Mouse (Mus musculus) heart, adult 11 months (tissue): ENCODE measurements around the gene Cyp1a1.

ENCODE experiments used
- DNase-seq: peaks from one replicate; pipeline ENCODE4 v3.0.0; 2022

Cyp1a1 gene

GRCm38 (mm10) chr9:57656631-57657350 is 30.9 kb upstream of the Cyp1a1 start:
- peak; percentile 96 for DNase-seq

GRCm38 (mm10) chr9:57657843-57658242 is 29.9 kb upstream of the Cyp1a1 start:
- DNase-seq: peak; percentile 81

- peak; percentile 89 for DNase-seq
Observed at GRCm38 (mm10) chr9:57658970-57659369, 28.8 kb upstream of the Cyp1a1 start.

GRCm38 (mm10) chr9:57659774-57660173 is 28.0 kb upstream of the Cyp1a1 start:
- DNase-seq: peak; percentile 96

GRCm38 (mm10) chr9:57660501-57660900 is 27.2 kb upstream of the Cyp1a1 start:
- DNase-seq: peak; percentile 86

- DNase-seq: peak; percentile 82
Observed at GRCm38 (mm10) chr9:57661552-57661951, 26.2 kb upstream of the Cyp1a1 start.

- peak; percentile 54 for DNase-seq
Observed at GRCm38 (mm10) chr9:57664616-57665015, 23.1 kb upstream of the Cyp1a1 start.

- DNase-seq: peak; percentile 86
Observed at GRCm38 (mm10) chr9:57666536-57666935, 21.2 kb upstream of the Cyp1a1 start.

GRCm38 (mm10) chr9:57667136-57667535 is 20.6 kb upstream of the Cyp1a1 start:
- peak; percentile 69 for DNase-seq

- peak; percentile 96 for DNase-seq
Observed at GRCm38 (mm10) chr9:57667817-57668216, 19.9 kb upstream of the Cyp1a1 start.

GRCm38 (mm10) chr9:57668277-57668676 is 19.5 kb upstream of the Cyp1a1 start:
- DNase-seq: peak; percentile 81

- DNase-seq: peak; percentile 60
Observed at GRCm38 (mm10) chr9:57669566-57669965, 18.2 kb upstream of the Cyp1a1 start.

- DNase-seq: peak; percentile 67
Observed at GRCm38 (mm10) chr9:57671037-57671436, 16.7 kb upstream of the Cyp1a1 start.

GRCm38 (mm10) chr9:57671500-57671899 is 16.2 kb upstream of the Cyp1a1 start:
- DNase-seq: peak; percentile 71

GRCm38 (mm10) chr9:57681411-57681810 is 6.3 kb upstream of the Cyp1a1 start:
- peak; percentile 64 for DNase-seq

GRCm38 (mm10) chr9:57683520-57683919 is 4.2 kb upstream of the Cyp1a1 start, which contains the start of gene Cyp1a2:
Gene Cyp1a2, minus strand, starts transcription at chr9:57683703.
- DNase-seq: peak; percentile 65

- peak; percentile 46 for DNase-seq
Observed at GRCm38 (mm10) chr9:57686011-57686410, 1.7 kb upstream of the Cyp1a1 start.

- peak; percentile 85 for DNase-seq
Observed at GRCm38 (mm10) chr9:57688158-57688557, 430 bp downstream of the Cyp1a1 start.

- DNase-seq: no peak
Observed at GRCm38 (mm10) chr9:57688606-57689005, 878 bp downstream of the Cyp1a1 start.

- DNase-seq: peak; percentile 91
Observed at GRCm38 (mm10) chr9:57694108-57694507, 6.4 kb downstream of the Cyp1a1 start.

GRCm38 (mm10) chr9:57696380-57697285 is 8.9 kb downstream of the Cyp1a1 start:
- DNase-seq: peak; percentile 94

GRCm38 (mm10) chr9:57697380-57697779 is 9.7 kb downstream of the Cyp1a1 start:
- DNase-seq: peak; percentile 86

GRCm38 (mm10) chr9:57698466-57699150 is 10.9 kb downstream of the Cyp1a1 start:
- DNase-seq: peak; percentile 70
